Mouse (Mus musculus): ENCODE measurements at regions not wholly inside any gene's neighbourhood (a gene's known extent, or its start where the extent isn't known, plus 50 kb on each side); places are given as distances from the start of the nearest gene placed in this dataset.

GRCm38 (mm10) chr12:12452086-12452485 is 190.1 kb downstream of the Fam49a start:
- no peak overlapping the region for H3K4me3 ChIP-seq (replicated peaks; ENCODE audit: low read length)
- H3K36me3 ChIP-seq (ENCODE audit: control insufficient read depth, insufficient read depth, low read length), result no peaks in the 10 kb centered on the region
- 26% methylated on average over 2 of the region's 2 CpGs for WGBS
- no peak overlapping the region for H3K4me2 ChIP-seq (ENCODE audit: low read depth, low read length)
- no peak for ATAC-seq (ENCODE audit: insufficient read depth, low FRiP score)
- H3K9ac ChIP-seq (ENCODE audit: low read length), result no peak overlapping the region
- H3K9me3 ChIP-seq (replicated peaks; ENCODE audit: control insufficient read depth, low read length), result no peaks in the 10 kb centered on the region
- no peaks in the 10 kb centered on the region for H3K4me1 ChIP-seq (ENCODE audit: control insufficient read depth, insufficient read depth, low read length)
- no peaks in the 10 kb centered on the region for H3K27me3 ChIP-seq (ENCODE audit: control insufficient read depth, insufficient read depth, low read length)
- H3K27ac ChIP-seq (ENCODE audit: low read length), result no peak overlapping the region

- 51% methylated on average over 2 of the region's 2 CpGs for WGBS
- H3K9me3 ChIP-seq (replicated peaks; ENCODE audit: control insufficient read depth, low read length), result no peaks in the 10 kb centered on the region
- H3K9ac ChIP-seq (ENCODE audit: low read length), result no peak overlapping the region
- ATAC-seq (ENCODE audit: insufficient read depth, low FRiP score), result no peak
- H3K4me1 ChIP-seq (ENCODE audit: control insufficient read depth, insufficient read depth, low read length), result no peaks in the 10 kb centered on the region
- H3K36me3 ChIP-seq (ENCODE audit: control insufficient read depth, insufficient read depth, low read length), result no peaks in the 10 kb centered on the region
- no peak overlapping the region for H3K4me3 ChIP-seq (replicated peaks; ENCODE audit: low read length)
- no peak overlapping the region for H3K27ac ChIP-seq (ENCODE audit: low read length)
- no peaks in the 10 kb centered on the region for H3K27me3 ChIP-seq (ENCODE audit: control insufficient read depth, insufficient read depth, low read length)
- H3K4me2 ChIP-seq (ENCODE audit: low read depth, low read length), result no peak overlapping the region
Observed at GRCm38 (mm10) chr12:12446768-12447167, 184.8 kb downstream of the Fam49a start.

- Histone ChIP-seq H3K27me3 (ENCODE audit: control insufficient read depth, insufficient read depth, low read length) (no peaks in the 10 kb centered on the region), H3K9ac (ENCODE audit: low read length) (no peak overlapping the region), H3K9me3 (replicated peaks; ENCODE audit: control insufficient read depth, low read length) (no peaks in the 10 kb centered on the region), H3K4me3 (replicated peaks; ENCODE audit: low read length) (no peak overlapping the region), H3K27ac (ENCODE audit: low read length) (no peak overlapping the region), H3K36me3 (ENCODE audit: control insufficient read depth, insufficient read depth, low read length) (no peaks in the 10 kb centered on the region), H3K4me2 (ENCODE audit: low read depth, low read length) (no peak overlapping the region), H3K4me1 (ENCODE audit: control insufficient read depth, insufficient read depth, low read length) (no peaks in the 10 kb centered on the region)
- no peak for ATAC-seq (ENCODE audit: insufficient read depth, low FRiP score)
- 83% methylated on average over 3 of the region's 3 CpGs for WGBS
Observed at GRCm38 (mm10) chr12:12446281-12446680, 184.3 kb downstream of the Fam49a start.

- Histone ChIP-seq H3K4me1 (ENCODE audit: control insufficient read depth, insufficient read depth, low read length) (no peaks in the 10 kb centered on the region), H3K9ac (ENCODE audit: low read length) (no peak overlapping the region), H3K27me3 (ENCODE audit: control insufficient read depth, insufficient read depth, low read length) (no peaks in the 10 kb centered on the region), H3K27ac (ENCODE audit: low read length) (no peak overlapping the region), H3K9me3 (replicated peaks; ENCODE audit: control insufficient read depth, low read length) (no peaks in the 10 kb centered on the region), H3K36me3 (ENCODE audit: control insufficient read depth, insufficient read depth, low read length) (no peaks in the 10 kb centered on the region), H3K4me2 (ENCODE audit: low read depth, low read length) (no peak overlapping the region), H3K4me3 (replicated peaks; ENCODE audit: low read length) (no peak overlapping the region)
- ATAC-seq (ENCODE audit: insufficient read depth, low FRiP score), result no peak
- 78% methylated on average over 4 of the region's 4 CpGs for WGBS
Observed at GRCm38 (mm10) chr12:12442872-12443271, 180.9 kb downstream of the Fam49a start.

- no peaks in the 10 kb centered on the region for H3K27me3 ChIP-seq (ENCODE audit: control insufficient read depth, insufficient read depth, low read length)
- no peaks in the 10 kb centered on the region for H3K4me1 ChIP-seq (ENCODE audit: control insufficient read depth, insufficient read depth, low read length)
- H3K4me3 ChIP-seq (replicated peaks; ENCODE audit: low read length), result no peak overlapping the region
- no peak overlapping the region for H3K4me2 ChIP-seq (ENCODE audit: low read depth, low read length)
- no peaks in the 10 kb centered on the region for H3K36me3 ChIP-seq (ENCODE audit: control insufficient read depth, insufficient read depth, low read length)
- no peak for ATAC-seq (ENCODE audit: insufficient read depth, low FRiP score)
- H3K27ac ChIP-seq (ENCODE audit: low read length), result no peak overlapping the region
- H3K9me3 ChIP-seq (replicated peaks; ENCODE audit: control insufficient read depth, low read length), result no peaks in the 10 kb centered on the region
- H3K9ac ChIP-seq (ENCODE audit: low read length), result no peak overlapping the region
- WGBS, result 93% methylated on average over 1 of the region's 1 CpGs
Observed at GRCm38 (mm10) chr12:12436379-12436778, 174.4 kb downstream of the Fam49a start.

GRCm38 (mm10) chr12:12432597-12432996 is 170.7 kb downstream of the Fam49a start:
- Histone ChIP-seq H3K4me1 (ENCODE audit: control insufficient read depth, insufficient read depth, low read length) (no peaks in the 10 kb centered on the region), H3K4me3 (replicated peaks; ENCODE audit: low read length) (no peak overlapping the region)

More at GRCm38 (mm10) chr12:12432597-12432996, 170.7 kb downstream of the Fam49a start:
- H3K9me3 ChIP-seq (replicated peaks; ENCODE audit: control insufficient read depth, low read length), result no peaks in the 10 kb centered on the region
- no peaks in the 10 kb centered on the region for H3K27me3 ChIP-seq (ENCODE audit: control insufficient read depth, insufficient read depth, low read length)
- no peak overlapping the region for H3K9ac ChIP-seq (ENCODE audit: low read length)
- no peak for ATAC-seq (ENCODE audit: insufficient read depth, low FRiP score)
- no peak overlapping the region for H3K4me2 ChIP-seq (ENCODE audit: low read depth, low read length)
- H3K27ac ChIP-seq (ENCODE audit: low read length), result no peak overlapping the region
- H3K36me3 ChIP-seq (ENCODE audit: control insufficient read depth, insufficient read depth, low read length), result no peaks in the 10 kb centered on the region
- 67% methylated on average over 1 of the region's 1 CpGs for whole genome bisulfite sequencing

All from stomach, embryonic 16.5 days (tissue).